Mouse (Mus musculus): ENCODE results near the gene Bcl9l. TPM values are rescaled to one million over a fixed set of nuclear protein-coding genes. Genes with fewer than 3 reads are reported as not detected.

The Bcl9l gene
- total and polyA plus RNA-seq, 2 experiments from 2014 or later: 10.4 to 61.1 TPM

- Histone ChIP-seq H3K4me1 (ENCODE audit: insufficient read depth, low read length) (no peaks in the 10 kb centered on the region), H3K9me3 (ENCODE audit: low read length) (no peaks in the 10 kb centered on the region), H3K27me3 (ENCODE audit: insufficient read depth, low read length) (no peaks in the 10 kb centered on the region), H3K36me3 (ENCODE audit: insufficient read depth, low read length) (no peaks in the 10 kb centered on the region), H3K4me2 (ENCODE audit: low read depth, low read length, poor library complexity, severe bottlenecking) (no peak overlapping the region), H3K4me3 (ENCODE audit: low read depth, low read length) (no peak overlapping the region), H3K27ac (ENCODE audit: low read depth, low read length) (no peak overlapping the region), H3K9ac (replicated peaks; ENCODE audit: low read length, poor library complexity, severe bottlenecking) (no peak overlapping the region)
- DNase-seq (ENCODE audit: low spot score): no peak
- no peak for TF ChIP-seq CTCF (IDR thresholded peaks at IDR 0.05)
- no peak for ATAC-seq (ENCODE audit: low FRiP score)
- 84% methylated on average over 3 of the region's 3 CpGs for WGBS
Observed at GRCm38 (mm10) chr9:44525001-44525400, 42.4 kb downstream of the Bcl9l start.

DNA sequence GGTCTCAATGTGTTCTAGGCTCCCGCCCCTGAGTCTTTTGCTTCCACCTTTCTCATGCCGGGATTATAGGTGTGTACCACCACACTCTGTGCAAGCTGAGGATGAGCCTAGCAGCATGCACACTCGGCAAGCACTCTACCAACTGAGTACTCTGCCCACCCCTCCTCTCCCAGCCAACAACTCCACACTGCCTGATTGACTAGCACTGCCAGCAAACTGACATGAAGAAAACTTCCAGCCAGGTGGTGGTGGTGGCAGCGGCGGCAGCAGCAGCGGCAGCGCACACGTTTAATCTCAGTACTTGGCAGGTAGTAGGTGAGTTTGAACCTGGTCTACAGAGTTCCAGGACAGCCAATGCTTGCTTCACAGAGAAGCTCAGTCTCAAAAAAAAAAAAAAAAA lies 43.0 kb downstream of the Bcl9l start:
- DNase-seq (ENCODE audit: low spot score) (no peak), ATAC-seq (ENCODE audit: low FRiP score) (no peak)
- no peak for TF ChIP-seq CTCF (IDR thresholded peaks at IDR 0.05)
- Histone ChIP-seq H3K4me2 (ENCODE audit: low read depth, low read length, poor library complexity, severe bottlenecking) (no peak overlapping the region), H3K9me3 (ENCODE audit: low read length) (no peaks in the 10 kb centered on the region), H3K4me1 (ENCODE audit: insufficient read depth, low read length) (no peaks in the 10 kb centered on the region), H3K27me3 (ENCODE audit: insufficient read depth, low read length) (no peaks in the 10 kb centered on the region), H3K36me3 (ENCODE audit: insufficient read depth, low read length) (no peaks in the 10 kb centered on the region), H3K4me3 (ENCODE audit: low read depth, low read length) (no peak overlapping the region), H3K9ac (replicated peaks; ENCODE audit: low read length, poor library complexity, severe bottlenecking) (no peak overlapping the region), H3K27ac (ENCODE audit: low read depth, low read length) (no peak overlapping the region)
- WGBS: 93% methylated on average over 8 of the region's 8 CpGs

DNA sequence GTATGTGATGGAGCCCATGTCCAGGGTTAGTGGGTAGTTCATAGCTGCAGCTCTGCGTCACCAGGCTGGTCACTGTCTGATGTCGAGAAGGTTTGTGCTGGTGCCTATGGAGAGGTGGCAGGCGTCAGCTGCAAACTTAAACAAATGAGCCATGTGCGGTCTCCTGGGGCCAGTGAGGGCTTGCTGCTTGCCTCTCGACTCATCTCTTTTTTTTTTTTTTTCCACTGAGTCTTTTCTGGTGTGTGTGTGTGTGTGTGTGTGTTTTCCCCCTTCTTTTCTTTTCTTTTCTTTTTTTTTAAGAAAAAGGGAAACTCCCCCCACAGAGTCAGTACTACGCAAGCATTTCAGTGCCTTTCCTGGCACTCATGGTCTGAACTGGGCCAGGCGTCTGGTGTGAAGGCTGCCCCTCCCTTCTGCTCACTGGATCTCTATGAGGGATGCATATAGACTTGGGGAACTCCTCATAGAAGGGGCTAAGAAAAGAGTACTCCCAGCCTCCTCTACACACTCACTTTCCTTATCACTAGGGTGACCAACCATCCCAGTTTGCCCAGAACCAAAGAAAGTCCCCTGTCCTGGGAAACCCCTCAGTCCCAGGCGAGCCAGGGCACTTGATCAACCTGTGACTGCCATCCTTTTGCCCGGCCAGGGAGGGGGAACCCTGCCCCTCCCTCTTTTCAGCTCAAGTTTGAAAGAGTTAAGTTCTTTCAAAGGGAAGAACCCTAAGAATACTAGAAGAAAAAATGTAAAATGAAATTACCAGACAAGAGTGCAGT lies 43.9 kb downstream of the Bcl9l start:
- Histone ChIP-seq H3K4me2 (ENCODE audit: low read depth, low read length, poor library complexity, severe bottlenecking) (no peak overlapping the region), H3K27me3 (ENCODE audit: insufficient read depth, low read length) (no peaks in the 10 kb centered on the region), H3K27ac (ENCODE audit: low read depth, low read length) (no peak overlapping the region), H3K9me3 (ENCODE audit: low read length) (no peaks in the 10 kb centered on the region), H3K36me3 (ENCODE audit: insufficient read depth, low read length) (no peaks in the 10 kb centered on the region), H3K4me1 (ENCODE audit: insufficient read depth, low read length) (no peaks in the 10 kb centered on the region), H3K4me3 (ENCODE audit: low read depth, low read length) (no peak overlapping the region), H3K9ac (replicated peaks; ENCODE audit: low read length, poor library complexity, severe bottlenecking) (no peak overlapping the region)
- TF ChIP-seq CTCF (IDR thresholded peaks at IDR 0.05): no peak
- DNase-seq (ENCODE audit: low spot score) (no peak), ATAC-seq (ENCODE audit: low FRiP score) (no peak)
- 60% methylated on average over 9 of the region's 9 CpGs for WGBS

GRCm38 (mm10) chr9:44528340-44528739 lies 45.7 kb downstream of the Bcl9l start:
- H3K9me3 ChIP-seq (ENCODE audit: low read length): no peaks in the 10 kb centered on the region
- no peak for TF ChIP-seq CTCF (IDR thresholded peaks at IDR 0.05)
- no peaks in the 10 kb centered on the region for H3K36me3 ChIP-seq (ENCODE audit: insufficient read depth, low read length)
- 81% methylated on average over 8 of the region's 8 CpGs for WGBS
- no peak overlapping the region for H3K27ac ChIP-seq (ENCODE audit: low read depth, low read length)
- no peaks in the 10 kb centered on the region for H3K4me1 ChIP-seq (ENCODE audit: insufficient read depth, low read length)
- H3K4me3 ChIP-seq (ENCODE audit: low read depth, low read length): no peak overlapping the region
- DNase-seq (ENCODE audit: low spot score) (no peak), ATAC-seq (ENCODE audit: low FRiP score) (no peak)
- H3K27me3 ChIP-seq (ENCODE audit: insufficient read depth, low read length): no peaks in the 10 kb centered on the region
- H3K4me2 ChIP-seq (ENCODE audit: low read depth, low read length, poor library complexity, severe bottlenecking): no peak overlapping the region
- H3K9ac ChIP-seq (replicated peaks; ENCODE audit: low read length, poor library complexity, severe bottlenecking): no peak overlapping the region

DNA sequence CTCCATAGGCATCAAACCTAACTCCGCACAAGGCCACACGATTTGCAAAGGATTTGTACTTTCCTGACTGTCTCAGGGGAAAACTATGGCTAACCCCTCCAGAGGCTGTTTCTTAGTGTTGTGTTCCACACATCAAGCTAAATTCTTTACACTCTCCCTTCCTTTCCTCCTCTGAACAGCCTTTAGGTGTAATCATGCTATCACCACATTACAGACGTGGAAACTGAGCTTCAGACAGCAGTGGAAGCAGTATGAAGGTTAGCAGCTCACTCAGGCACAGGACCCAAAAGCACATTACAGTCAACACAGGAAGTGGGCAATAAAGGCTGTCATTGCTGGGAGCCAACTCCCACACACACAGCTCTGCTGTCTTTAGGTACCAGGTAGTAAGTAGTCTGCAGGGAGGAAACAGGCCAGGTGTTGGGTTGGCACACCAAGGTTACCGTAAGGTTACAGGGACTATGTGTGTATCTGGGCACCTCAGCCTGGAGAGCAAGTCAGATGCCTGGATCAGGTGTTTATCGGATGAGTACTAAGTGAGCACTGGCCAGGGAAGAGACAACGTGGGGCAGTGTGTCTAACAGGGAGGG lies 50.5 kb downstream of the Bcl9l start:
- no peak for DNase-seq (ENCODE audit: low spot score)

GRCm38 (mm10) chr9:44537625-44538301 lies 55.1 kb downstream of the Bcl9l start:
- no peak for TF ChIP-seq CTCF (IDR thresholded peaks at IDR 0.05)
- H3K4me2 ChIP-seq (ENCODE audit: low read depth, low read length, poor library complexity, severe bottlenecking): no peak overlapping the region
- no peak for ATAC-seq (ENCODE audit: low FRiP score)

More for the DNA sequence above, 50.5 kb downstream of the Bcl9l start:
- no peak for TF ChIP-seq CTCF (IDR thresholded peaks at IDR 0.05)
- Histone ChIP-seq H3K36me3 (ENCODE audit: insufficient read depth, low read length) (no peaks in the 10 kb centered on the region), H3K9me3 (ENCODE audit: low read length) (no peaks in the 10 kb centered on the region), H3K27ac (ENCODE audit: low read depth, low read length) (no peak overlapping the region), H3K9ac (replicated peaks; ENCODE audit: low read length, poor library complexity, severe bottlenecking) (no peak overlapping the region), H3K27me3 (ENCODE audit: insufficient read depth, low read length) (no peaks in the 10 kb centered on the region), H3K4me2 (ENCODE audit: low read depth, low read length, poor library complexity, severe bottlenecking) (no peak overlapping the region), H3K4me3 (ENCODE audit: low read depth, low read length) (no peak overlapping the region), H3K4me1 (ENCODE audit: insufficient read depth, low read length) (no peaks in the 10 kb centered on the region)
- 89% methylated on average over 6 of the region's 6 CpGs for WGBS
- no peak for ATAC-seq (ENCODE audit: low FRiP score)

More at GRCm38 (mm10) chr9:44537625-44538301, 55.1 kb downstream of the Bcl9l start:
- H3K4me1 ChIP-seq (ENCODE audit: insufficient read depth, low read length): no peaks in the 10 kb centered on the region
- 75% methylated on average over 19 of the region's 19 CpGs for WGBS
- H3K9ac ChIP-seq (replicated peaks; ENCODE audit: low read length, poor library complexity, severe bottlenecking): no peak overlapping the region
- no peaks in the 10 kb centered on the region for H3K9me3 ChIP-seq (ENCODE audit: low read length)
- no peak for DNase-seq (ENCODE audit: low spot score)
- H3K27ac ChIP-seq (ENCODE audit: low read depth, low read length): no peak overlapping the region
- H3K36me3 ChIP-seq (ENCODE audit: insufficient read depth, low read length): no peaks in the 10 kb centered on the region
- H3K4me3 ChIP-seq (ENCODE audit: low read depth, low read length): no peak overlapping the region
- no peaks in the 10 kb centered on the region for H3K27me3 ChIP-seq (ENCODE audit: insufficient read depth, low read length)

Data from midbrain, postnatal 0 days (tissue).